Mouse (Mus musculus) intestine, postnatal 0 days (tissue): ENCODE results near the gene Mzf1. TPM values are rescaled to one million over a fixed set of nuclear protein-coding genes. Genes with fewer than 3 reads are reported as not detected.

Experiments
- ATAC-seq: fragments of 200-750 bp; cut with Nextera tagmentation; 2 replicates; pipeline ENCODE4 v1.8.0; 2017; ENCODE audit warnings: mild to moderate bottlenecking, moderate TSS enrichment, moderate library complexity
- H3K27ac ChIP-seq: fragments of 300-500 bp; sonication (generic); 2 replicates; pipeline ENCODE4 v1.5.1; 2014; ENCODE audit warnings: mild to moderate bottlenecking, low read depth, low read length, moderate library complexity
- H3K27me3 ChIP-seq: fragments of 300-500 bp; sonication (generic); replicated peaks from 2 replicates; pipeline ENCODE4 v1.6.1; 2014; ENCODE audit warnings: low read length, mixed read lengths; ENCODE audit not compliant: control insufficient read depth, insufficient read depth
- H3K36me3 ChIP-seq: fragments of 300-500 bp; sonication (generic); 2 replicates; pipeline ENCODE4 v1.6.1; 2014; ENCODE audit warnings: mild to moderate bottlenecking, moderate library complexity; ENCODE audit not compliant: control insufficient read depth, insufficient read depth
- H3K4me1 ChIP-seq: fragments of 300-500 bp; sonication (generic); replicated peaks from 2 replicates; pipeline ENCODE4 v1.6.1; 2014; ENCODE audit warnings: antibody characterized with exemption, low read length, mixed read lengths; ENCODE audit not compliant: control insufficient read depth, insufficient read depth
- H3K4me2 ChIP-seq: fragments of 300-500 bp; sonication (generic); replicated peaks from 2 replicates; pipeline ENCODE4 v1.6.1; 2014; ENCODE audit warnings: low read depth, mild to moderate bottlenecking, moderate library complexity
- H3K4me3 ChIP-seq: fragments of 300-500 bp; sonication (generic); 2 replicates; pipeline ENCODE4 v1.5.1; 2014; ENCODE audit warnings: low read depth, low read length
- H3K9ac ChIP-seq: fragments of 300-500 bp; sonication (generic); 2 replicates; pipeline ENCODE4 v1.6.1; 2014; ENCODE audit warnings: mild to moderate bottlenecking, low read depth, low read length
- H3K9me3 ChIP-seq: fragments of 300-500 bp; sonication (generic); 2 replicates; pipeline ENCODE4 v1.6.1; 2016; ENCODE audit warnings: mixed run types; ENCODE audit not compliant: control insufficient read depth
- CTCF ChIP-seq: sonication (generic); IDR thresholded peaks from 2 replicates; pipeline ENCODE4 v1.5.1; 2016; ENCODE audit warnings: low read depth, mild to moderate bottlenecking, control low read depth, antibody characterized with exemption, moderate library complexity
- WGBS: fragments of 180-500 bp; shearing (Covaris S2); extraction: QIAGEN DNeasy Blood & Tissue Kit; methylation state at CpG from one replicate; pipeline ENCODE4 v1.1.7; 2014; 5-methylcytosine and 5-hydroxymethylcytosine counted together
- polyA plus RNA-seq: library from polyadenylated mRNA; unstranded; fragments of >200 nt; fragmentation: Nextera tagmentation; extraction: Ambion mirVana; gene quantifications from 2 replicates; pipeline ENCODE4 v1.2.1, GENCODE M21; 2015

Gene Mzf1
- polyA plus RNA-seq, 1 experiment from 2014 or later = 0.83 TPM

DNA sequence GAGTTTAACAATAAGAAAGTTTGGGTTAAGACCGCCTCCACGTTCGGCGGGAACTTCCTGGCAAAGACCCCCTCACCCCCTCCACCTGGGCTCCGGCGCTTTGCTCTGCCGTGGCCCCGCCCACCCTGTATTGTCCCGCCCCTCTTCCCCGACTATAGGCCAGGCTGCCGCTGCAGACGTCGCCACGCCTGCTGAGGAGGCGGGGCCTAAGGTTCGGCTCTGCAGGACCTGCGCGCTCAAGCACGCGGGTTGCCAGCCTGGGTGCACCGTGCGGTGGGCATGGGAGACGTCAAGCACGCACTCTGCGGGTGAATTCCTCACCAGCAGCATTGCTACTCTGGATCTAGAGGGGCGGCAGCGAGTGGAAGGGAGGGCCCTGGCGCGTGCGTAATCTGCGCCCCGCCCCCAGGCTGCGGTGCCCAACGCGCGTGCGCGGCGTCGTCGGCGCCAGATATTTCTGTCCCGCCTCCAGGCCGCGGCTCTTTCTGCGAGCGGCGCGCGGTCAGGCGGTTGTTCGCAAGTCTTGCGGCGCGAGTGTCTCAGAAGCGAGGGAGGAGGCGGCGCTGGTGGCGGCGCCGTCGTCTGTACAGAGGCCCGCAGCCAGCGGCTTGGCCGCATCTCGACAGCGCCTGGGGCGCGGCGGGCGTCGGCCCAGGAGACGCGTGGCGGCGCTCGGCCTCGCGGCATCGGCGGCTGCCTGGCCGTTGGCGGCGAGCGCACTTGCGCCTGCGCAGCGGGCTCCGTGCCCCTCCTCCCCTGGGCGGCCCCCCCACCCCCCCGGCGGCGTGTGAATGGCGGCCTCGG is 30.4 kb downstream of the Mzf1 start:
- peak; percentile 16 for TF ChIP-seq CTCF
- ATAC-seq = peak; percentile 83
- no peaks in the 10 kb centered on the region for H3K4me1 ChIP-seq

DNA sequence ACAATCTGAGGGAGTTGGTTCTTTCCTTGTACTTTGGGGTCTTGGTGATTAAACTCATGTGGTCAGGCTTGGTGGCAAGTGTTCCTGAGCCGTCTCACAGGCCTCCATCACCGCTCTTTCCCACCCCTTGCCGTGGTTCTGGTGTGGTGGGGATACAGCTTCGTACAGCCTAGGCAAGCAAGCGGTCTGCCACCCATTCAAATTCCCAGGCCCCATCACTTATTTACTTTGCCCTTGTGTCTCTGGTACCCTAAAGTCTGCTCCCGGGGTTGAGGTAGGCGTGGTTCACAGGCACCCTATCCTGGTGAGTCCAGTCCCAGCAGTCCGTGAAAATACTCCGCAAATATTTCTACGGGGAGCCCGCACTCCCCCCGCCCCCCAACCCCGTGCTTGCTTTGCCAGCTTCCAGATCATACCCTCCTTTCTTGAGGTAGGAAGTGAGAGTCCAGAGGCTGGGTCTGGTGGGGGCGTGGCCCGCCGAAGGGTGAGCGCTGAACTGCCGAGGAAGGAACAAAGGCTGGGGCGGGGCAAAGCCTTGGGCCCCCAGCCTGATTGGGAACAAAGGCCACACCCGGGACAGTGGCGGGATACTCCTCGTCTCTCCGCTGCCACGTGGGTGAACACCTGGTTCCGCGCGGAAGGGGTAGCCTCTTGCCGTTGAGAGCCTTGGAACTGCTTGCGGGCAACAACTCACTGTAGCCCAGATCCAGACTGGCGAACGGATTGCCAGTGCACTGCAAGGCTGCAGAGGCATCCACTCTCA is 31.6 kb downstream of the Mzf1 start:
- no peaks in the 10 kb centered on the region for H3K4me1 ChIP-seq
- no peaks in the 10 kb centered on the region for H3K27me3 ChIP-seq
- TF ChIP-seq CTCF = no peak
- 5% methylated on average over 31 of the region's 31 CpGs for WGBS
- peak overlapping the region; percentile 83; the same call in 1 of the 2 replicates for H3K9ac ChIP-seq
- peak; percentile 64 for ATAC-seq
- no peak overlapping the region for H3K27ac ChIP-seq
- H3K4me3 ChIP-seq = peak overlapping the region; percentile 73
- H3K9me3 ChIP-seq = no peaks in the 10 kb centered on the region
- peak overlapping the region; percentile 82 for H3K4me2 ChIP-seq
- H3K36me3 ChIP-seq = peaks cover 12% of the 10 kb centered on the region

More for the DNA sequence above, 30.4 kb downstream of the Mzf1 start:
- Histone ChIP-seq H3K9me3 (no peaks in the 10 kb centered on the region), H3K4me2 (peak overlapping the region; percentile 82), H3K27ac (peak overlapping the region; percentile 97), H3K4me3 (peak overlapping the region; percentile 73), H3K27me3 (no peaks in the 10 kb centered on the region), H3K36me3 (peaks cover 24% of the 10 kb centered on the region), H3K9ac (peak overlapping the region; percentile 83)
- under 1% methylated on average over 79 of the region's 95 CpGs for WGBS

DNA sequence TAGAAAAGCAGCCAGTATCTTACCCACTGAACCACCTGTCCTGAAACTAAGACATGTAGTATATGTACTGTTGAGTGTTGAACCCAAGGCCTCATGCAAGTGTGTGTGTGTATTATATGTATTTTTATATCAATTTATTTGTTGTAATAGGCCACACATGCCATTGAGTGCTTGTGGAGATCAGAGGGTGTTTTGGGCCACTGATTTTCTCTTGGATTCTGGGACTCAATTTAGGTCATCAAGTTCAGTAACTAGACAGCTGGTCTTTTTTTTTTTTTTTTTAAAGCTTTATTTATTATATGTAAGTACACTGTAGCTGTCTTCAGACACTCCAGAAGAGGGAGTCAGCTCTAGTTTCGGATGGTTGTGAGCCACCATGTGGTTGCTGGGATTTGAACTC is 39.3 kb downstream of the Mzf1 start:
- Histone ChIP-seq H3K9ac (no peak overlapping the region), H3K4me3 (no peak overlapping the region), H3K9me3 (no peaks in the 10 kb centered on the region), H3K36me3 (no peaks in the 10 kb centered on the region), H3K27ac (no peak overlapping the region), H3K27me3 (no peaks in the 10 kb centered on the region), H3K4me2 (no peak overlapping the region), H3K4me1 (no peaks in the 10 kb centered on the region)
- TF ChIP-seq CTCF = no peak
- ATAC-seq = no peak
- WGBS = 75% methylated on average over 1 of the region's 1 CpGs

DNA sequence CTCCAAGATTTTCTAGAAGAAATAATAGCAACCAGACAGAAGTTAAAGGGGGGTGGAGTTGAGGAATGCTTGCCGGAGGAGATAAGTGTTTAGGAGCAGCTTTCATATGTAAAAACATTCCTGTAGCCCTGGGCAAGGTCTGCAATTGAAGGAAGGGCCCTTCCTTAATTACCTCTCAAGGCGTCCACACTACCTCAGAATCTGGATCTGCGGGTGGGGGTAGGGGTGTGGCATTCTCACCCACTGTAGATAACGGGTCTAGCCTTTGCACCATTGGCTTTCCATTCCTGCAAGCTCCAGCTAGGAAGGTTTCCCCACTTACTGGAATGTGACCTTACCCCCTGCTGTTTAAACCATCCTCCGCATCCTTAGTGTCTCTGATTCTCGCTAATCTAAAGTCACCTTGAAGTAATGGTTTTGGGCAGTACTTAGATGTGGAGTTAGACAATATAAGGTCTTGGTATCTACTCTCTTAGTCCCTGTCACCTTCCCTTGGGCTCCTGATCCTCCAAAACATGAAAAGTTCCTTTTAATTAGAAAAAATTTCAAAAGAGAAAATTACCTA is 40.2 kb downstream of the Mzf1 start:
- no peak overlapping the region for H3K4me2 ChIP-seq
- H3K9me3 ChIP-seq = no peaks in the 10 kb centered on the region
- no peak overlapping the region for H3K4me3 ChIP-seq
- H3K4me1 ChIP-seq = no peaks in the 10 kb centered on the region
- no peak overlapping the region for H3K9ac ChIP-seq
- no peaks in the 10 kb centered on the region for H3K27me3 ChIP-seq
- TF ChIP-seq CTCF = no peak
- H3K27ac ChIP-seq = no peak overlapping the region
- no peak for ATAC-seq
- 28% methylated on average over 6 of the region's 6 CpGs for WGBS
- no peaks in the 10 kb centered on the region for H3K36me3 ChIP-seq

DNA sequence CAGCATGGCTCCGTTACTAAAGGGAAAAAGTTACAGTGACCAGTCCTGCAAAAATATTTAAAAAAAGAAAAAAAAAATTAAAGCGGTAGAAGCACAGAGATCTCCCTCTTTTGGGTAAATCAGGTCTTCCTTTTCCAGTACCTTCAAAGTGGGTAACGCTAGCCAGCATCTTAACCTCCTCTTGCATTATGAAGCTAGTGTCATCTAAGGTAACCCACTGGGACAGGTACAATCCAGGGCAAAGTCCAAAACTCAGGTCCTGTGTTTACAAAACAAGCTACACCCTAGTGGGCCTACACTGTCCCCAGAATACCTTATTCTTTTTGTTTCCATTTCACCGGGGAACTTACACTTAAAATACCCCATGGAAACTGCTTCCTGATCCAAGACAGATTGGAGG is 40.9 kb downstream of the Mzf1 start:
- H3K4me1 ChIP-seq = no peaks in the 10 kb centered on the region
- WGBS = 52% methylated on average over 4 of the region's 4 CpGs
- H3K27ac ChIP-seq = no peak overlapping the region
- no peaks in the 10 kb centered on the region for H3K27me3 ChIP-seq
- H3K36me3 ChIP-seq = no peaks in the 10 kb centered on the region
- no peak for TF ChIP-seq CTCF
- no peak overlapping the region for H3K9ac ChIP-seq
- no peak overlapping the region for H3K4me3 ChIP-seq
- no peak for ATAC-seq
- no peaks in the 10 kb centered on the region for H3K9me3 ChIP-seq
- H3K4me2 ChIP-seq = no peak overlapping the region
